ENCODE assay signal across 8 mouse cellular contexts in the genomic region with DNA sequence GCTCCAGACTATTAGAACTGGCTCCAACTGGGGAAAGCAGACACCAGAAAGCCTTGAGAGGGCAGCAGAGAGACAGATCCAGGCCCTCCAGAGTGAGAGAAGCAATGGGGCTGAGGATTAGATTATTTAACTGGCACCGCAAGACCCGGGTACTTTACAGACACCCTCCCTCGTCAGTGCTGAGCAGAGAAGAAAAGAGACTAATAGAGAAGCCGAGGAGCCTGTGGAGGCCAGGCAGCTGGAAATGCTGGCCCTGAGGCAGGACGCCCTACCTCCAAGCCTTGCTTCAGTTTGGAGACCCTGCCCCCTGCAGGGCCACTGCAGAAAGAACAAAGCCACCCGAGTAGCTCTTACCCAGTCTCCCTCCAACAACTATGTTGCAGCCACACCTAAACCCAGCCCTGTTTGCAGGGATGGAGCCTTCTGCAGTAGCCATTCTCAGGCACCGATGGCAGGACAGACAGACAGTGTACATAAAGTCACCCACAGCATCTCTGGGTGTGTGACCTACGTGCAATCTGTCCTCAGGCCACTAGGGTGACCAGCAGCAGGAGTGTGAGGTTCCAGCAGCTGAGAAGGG.
A peak's percentile ranks its signal among the peaks of the same experiment; 100 is the strongest.
DNase-seq lines count a peak whose midpoint lies in the region; ATAC-seq lines count a peak whose summit lies in the region.

No protein-coding gene starts in this region.

- no peak for ATAC-seq in CD4-positive, CD25-positive, alpha-beta regulatory T cell, adult 4 months
- peak; percentile 58 to 66 for ATAC-seq in hematopoietic stem cell, adult 5-6 weeks (replicated peaks in 1 of 2; ENCODE audit: insufficient read depth in 1 of 2, low FRiP score in 2 of 2, low TSS enrichment in 1 of 2, low read depth in 1 of 2, poor library complexity in 2 of 2, severe bottlenecking in 2 of 2)
- peak; percentile 70 for ATAC-seq in midbrain, embryonic 13.5 days

- H3K4me3 ChIP-seq in midbrain, embryonic 13.5 days (replicated peaks) = no peak overlapping the region

- H3K9me3 ChIP-seq in midbrain, embryonic 13.5 days = no peaks in the 10 kb centered on the region

- WGBS in midbrain, embryonic 13.5 days = 13% methylated on average over 8 of the region's 8 CpGs

- no peaks in the 10 kb centered on the region for H3K4me1 ChIP-seq in midbrain, embryonic 13.5 days (replicated peaks)

- no peaks in the 10 kb centered on the region for H3K36me3 ChIP-seq in midbrain, embryonic 13.5 days

- no peak overlapping the region for H3K27ac ChIP-seq in midbrain, embryonic 13.5 days

- H3K4me2 ChIP-seq in midbrain, embryonic 13.5 days (replicated peaks) = no peak overlapping the region

- peak; percentile 16 for DNase-seq in CD4-positive, CD25-positive, alpha-beta regulatory T cell, adult 2 months (ENCODE audit: low read depth, low spot score)
- peak; percentile 32 for DNase-seq in right cerebral cortex, adult 18-20 months
- no peak for DNase-seq in right cerebral cortex, postnatal 36 days (ENCODE audit: low spot score in 2 of 2)
- peak; percentile 47 to 48 for DNase-seq in layer of hippocampus, postnatal 14 days (ENCODE audit: low spot score in 2 of 2)
- no peak for DNase-seq in urinary bladder, adult 18-20 months (ENCODE audit: low spot score in 2 of 2)

- no peaks in the 10 kb centered on the region for H3K27me3 ChIP-seq in midbrain, embryonic 13.5 days

- H3K9ac ChIP-seq in midbrain, embryonic 13.5 days (replicated peaks) = no peak overlapping the region

Comparison
In these comparisons a context has a peak if more than half of its experiments do, and no peak if none do; other contexts are left out.
1. DNase-seq: peak in CD4-positive, CD25-positive, alpha-beta regulatory T cell, adult 2 months (single experiment), right cerebral cortex, adult 18-20 months (single experiment) and layer of hippocampus, postnatal 14 days (2 of 2); none in right cerebral cortex, postnatal 36 days (0 of 2) and urinary bladder, adult 18-20 months (0 of 2).